Mouse (Mus musculus): ENCODE results near the gene Aspdh.

Gene Aspdh

GRCm38 (mm10) chr7:44471880-44472557 lies 6.8 kb downstream of the Aspdh start:
- no peak for DNase-seq (ENCODE audit: extremely low read depth, low read depth, low spot score)

GRCm38 (mm10) chr7:44472558-44472885 lies 7.3 kb downstream of the Aspdh start:
- no peak for DNase-seq (ENCODE audit: extremely low read depth, low read depth, low spot score)

GRCm38 (mm10) chr7:44472961-44473646 lies 7.9 kb downstream of the Aspdh start:
- no peak for DNase-seq (ENCODE audit: extremely low read depth, low read depth, low spot score)

GRCm38 (mm10) chr7:44474419-44474818 lies 9.2 kb downstream of the Aspdh start:
- DNase-seq (ENCODE audit: extremely low read depth, low read depth, low spot score) = no peak

GRCm38 (mm10) chr7:44475046-44475614 lies 9.9 kb downstream of the Aspdh start:
- DNase-seq (ENCODE audit: extremely low read depth, low read depth, low spot score) = no peak

GRCm38 (mm10) chr7:44482836-44483435 lies 17.7 kb downstream of the Aspdh start:
- DNase-seq (ENCODE audit: extremely low read depth, low read depth, low spot score) = no peak

- no peak for DNase-seq (ENCODE audit: extremely low read depth, low read depth, low spot score)
Measured at GRCm38 (mm10) chr7:44484109-44484508, 18.9 kb downstream of the Aspdh start.

GRCm38 (mm10) chr7:44484841-44485571 lies 19.8 kb downstream of the Aspdh start:
- no peak for DNase-seq (ENCODE audit: extremely low read depth, low read depth, low spot score)

- DNase-seq (ENCODE audit: extremely low read depth, low read depth, low spot score) = no peak
Measured at GRCm38 (mm10) chr7:44485572-44486195, 20.5 kb downstream of the Aspdh start.

GRCm38 (mm10) chr7:44486927-44487575 lies 21.9 kb downstream of the Aspdh start:
- DNase-seq (ENCODE audit: extremely low read depth, low read depth, low spot score) = no peak

GRCm38 (mm10) chr7:44487936-44488335 lies 22.7 kb downstream of the Aspdh start:
- no peak for DNase-seq (ENCODE audit: extremely low read depth, low read depth, low spot score)

GRCm38 (mm10) chr7:44488545-44488944 lies 23.4 kb downstream of the Aspdh start:
- DNase-seq (ENCODE audit: extremely low read depth, low read depth, low spot score) = no peak

GRCm38 (mm10) chr7:44490281-44490680 lies 25.1 kb downstream of the Aspdh start:
- no peak for DNase-seq (ENCODE audit: extremely low read depth, low read depth, low spot score)

- DNase-seq (ENCODE audit: extremely low read depth, low read depth, low spot score) = no peak
Measured at GRCm38 (mm10) chr7:44491391-44491790, 26.2 kb downstream of the Aspdh start.

- no peak for DNase-seq (ENCODE audit: extremely low read depth, low read depth, low spot score)
Measured at GRCm38 (mm10) chr7:44492166-44492826, 27.1 kb downstream of the Aspdh start.

GRCm38 (mm10) chr7:44494681-44495080 lies 29.5 kb downstream of the Aspdh start:
- DNase-seq (ENCODE audit: extremely low read depth, low read depth, low spot score) = no peak

- no peak for DNase-seq (ENCODE audit: extremely low read depth, low read depth, low spot score)
Measured at GRCm38 (mm10) chr7:44495086-44495485, 29.9 kb downstream of the Aspdh start.

- DNase-seq (ENCODE audit: extremely low read depth, low read depth, low spot score) = peak; percentile 69
Measured at GRCm38 (mm10) chr7:44495992-44496770, 31.0 kb downstream of the Aspdh start, which contains the start of the genes Emc10 and Fam71e1. TSS of gene Emc10 (minus strand) at chr7:44496529. TSS of gene Fam71e1 (plus strand) at chr7:44496581.

- no peak for DNase-seq (ENCODE audit: extremely low read depth, low read depth, low spot score)
Measured at GRCm38 (mm10) chr7:44496771-44497109, 31.5 kb downstream of the Aspdh start.
